Mouse (Mus musculus): Measurements from ENCODE around the gene Tex35.

Gene Tex35

DNA sequence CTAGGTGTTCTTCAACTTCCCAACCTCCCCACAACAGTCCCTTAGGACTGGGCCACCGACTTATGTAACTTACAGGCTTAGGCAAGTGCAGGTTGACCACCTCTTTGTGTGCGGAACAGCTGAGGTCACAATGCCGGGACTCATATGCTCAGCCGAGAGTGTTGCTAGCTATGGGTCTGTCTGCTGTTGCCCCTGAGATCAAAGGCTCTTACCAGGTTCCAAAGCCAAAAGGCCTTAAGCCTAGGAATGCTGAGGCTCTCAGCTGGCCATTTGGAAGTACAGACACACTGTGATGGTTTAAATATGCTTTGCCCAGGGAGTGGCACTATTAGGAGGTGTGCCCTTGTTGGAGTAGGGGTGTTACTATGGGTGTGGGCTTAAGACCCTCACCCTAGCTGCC lies at the start of gene Tex35:
Tex35 (minus strand) TSS at position 101 of the 400 bp plus-strand sequence.
- DNase-seq (ENCODE audit: low spot score in 2 of 2): no peak

GRCm38 (mm10) chr1:157153781-157154180 lies 45.3 kb upstream of the Tex35 start:
- no peak for DNase-seq (ENCODE audit: low spot score in 2 of 2)

- no peak for DNase-seq (ENCODE audit: low spot score in 2 of 2)
Measured at GRCm38 (mm10) chr1:157150107-157150506, 41.6 kb upstream of the Tex35 start.

- no peak for DNase-seq (ENCODE audit: low spot score in 2 of 2)
Measured at GRCm38 (mm10) chr1:157144621-157145020, 36.1 kb upstream of the Tex35 start.

- DNase-seq (ENCODE audit: low spot score in 2 of 2): no peak
Measured at GRCm38 (mm10) chr1:157143326-157143932, 34.9 kb upstream of the Tex35 start.

DNA sequence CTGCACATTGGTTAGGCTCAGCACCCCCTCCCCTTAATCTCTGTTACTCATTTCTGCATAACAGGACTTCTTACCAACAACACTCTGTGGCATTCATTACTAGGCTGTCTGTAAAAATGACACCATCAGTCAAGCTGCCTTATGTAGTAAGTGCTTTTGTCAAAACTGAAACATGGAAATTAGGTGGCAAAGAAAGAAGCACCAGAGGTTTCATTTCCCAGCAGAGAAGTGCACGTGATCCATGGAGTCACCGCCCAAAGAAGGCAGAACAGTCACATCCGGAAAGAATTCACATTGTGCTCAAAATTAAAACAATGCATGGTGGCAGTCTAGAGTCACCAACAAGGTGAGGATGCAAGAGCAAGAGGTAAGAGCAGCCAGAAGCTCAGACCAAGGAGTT lies 32.5 kb upstream of the Tex35 start:
- DNase-seq (ENCODE audit: low spot score in 2 of 2): no peak

DNA sequence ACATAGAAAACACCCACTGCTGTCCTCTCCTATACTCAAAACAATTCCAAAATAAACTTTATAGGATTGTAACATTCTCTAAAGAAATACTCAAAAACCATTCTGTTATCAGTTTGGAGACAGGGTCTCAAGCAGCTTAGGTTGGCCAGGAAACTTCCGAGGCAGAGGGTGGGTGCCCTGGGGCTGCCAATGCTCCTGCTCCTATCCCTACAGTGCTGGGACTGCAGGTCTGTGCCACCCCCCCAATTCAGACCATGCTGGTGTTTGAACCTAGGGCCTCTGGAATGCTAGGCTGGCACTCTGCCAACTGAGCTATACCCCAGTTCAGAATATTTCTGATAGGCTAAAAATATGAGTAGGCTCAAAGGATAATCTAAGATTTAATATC lies 29.4 kb upstream of the Tex35 start:
- no peak for DNase-seq (ENCODE audit: low spot score in 2 of 2)

- DNase-seq (ENCODE audit: low spot score in 2 of 2): no peak
Measured at GRCm38 (mm10) chr1:157137132-157137853, 28.8 kb upstream of the Tex35 start.

DNA sequence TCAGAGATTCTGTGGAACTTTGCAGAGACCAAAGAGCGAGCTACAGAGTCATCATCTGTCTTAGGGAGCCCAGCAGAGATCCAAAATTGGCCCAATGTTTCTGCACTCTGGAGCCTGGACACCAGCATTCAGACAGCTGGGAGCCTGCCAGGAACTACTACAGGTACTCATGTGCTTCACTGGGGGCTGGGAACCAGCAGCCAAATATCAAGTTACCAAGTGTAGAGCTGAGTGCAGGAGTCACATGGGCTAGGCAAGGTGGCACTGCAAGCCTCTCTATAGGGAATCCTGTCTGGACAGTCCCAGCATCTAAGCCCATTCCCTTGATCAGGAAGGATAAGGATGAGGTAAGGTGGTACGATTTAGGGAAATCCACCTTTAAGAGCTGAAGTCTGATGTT lies 19.7 kb upstream of the Tex35 start:
- DNase-seq (ENCODE audit: low spot score in 2 of 2): no peak

DNA sequence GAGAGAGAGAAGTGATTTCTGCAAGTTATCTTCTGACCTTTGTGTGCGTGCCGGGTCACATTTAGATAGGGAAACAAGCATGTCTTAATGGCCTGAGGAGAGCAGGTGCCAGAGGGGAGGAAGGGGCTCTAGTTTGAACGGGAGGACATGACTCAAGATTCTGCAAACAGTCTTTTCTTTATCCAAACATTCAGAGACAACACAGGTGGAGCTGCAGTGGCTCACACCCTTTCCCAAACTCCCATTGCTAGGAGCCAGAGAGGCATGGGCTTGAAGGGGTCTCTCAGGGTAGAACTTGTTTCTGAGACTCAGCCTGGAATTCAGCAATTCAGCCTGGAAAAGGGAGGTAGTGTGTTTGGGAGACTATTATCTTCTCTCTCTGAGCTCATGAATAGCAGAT lies 15.4 kb upstream of the Tex35 start:
- DNase-seq (ENCODE audit: low spot score in 2 of 2): no peak

- no peak for DNase-seq (ENCODE audit: low spot score in 2 of 2)
Measured at GRCm38 (mm10) chr1:157119168-157119567, 10.7 kb upstream of the Tex35 start.

GRCm38 (mm10) chr1:157117440-157117839 lies 9.0 kb upstream of the Tex35 start:
- DNase-seq (ENCODE audit: low spot score in 2 of 2): no peak

DNA sequence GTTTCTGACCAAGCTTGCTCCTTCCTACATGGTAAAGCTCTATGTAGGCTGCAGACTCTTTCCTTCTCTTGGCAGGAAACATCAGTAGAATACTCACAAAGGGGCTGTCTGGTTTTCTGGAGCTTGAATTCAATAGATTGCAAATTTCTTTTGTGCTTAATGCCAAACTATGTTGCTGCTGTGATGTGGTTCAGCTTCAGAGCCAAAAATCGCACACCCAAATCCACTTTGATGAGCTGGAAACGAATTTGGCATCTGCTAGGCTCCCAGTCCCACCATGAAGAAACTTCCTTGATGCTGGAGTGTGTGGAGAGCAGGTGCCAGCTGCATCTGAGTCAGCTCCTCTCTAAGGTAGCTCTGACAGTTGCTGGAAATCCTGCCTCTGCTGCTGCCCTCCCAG lies 6.0 kb upstream of the Tex35 start:
- DNase-seq (ENCODE audit: low spot score in 2 of 2): no peak

GRCm38 (mm10) chr1:157110287-157110835 lies 1.9 kb upstream of the Tex35 start:
- no peak for DNase-seq (ENCODE audit: low spot score in 2 of 2)

- DNase-seq (ENCODE audit: low spot score in 2 of 2): peak in 1 of 2 experiments; percentile 28
Measured at GRCm38 (mm10) chr1:157101122-157101865, 7.2 kb downstream of the Tex35 start.

- DNase-seq (ENCODE audit: low spot score in 2 of 2): no peak
Measured at GRCm38 (mm10) chr1:157095534-157095933, 12.9 kb downstream of the Tex35 start.

DNA sequence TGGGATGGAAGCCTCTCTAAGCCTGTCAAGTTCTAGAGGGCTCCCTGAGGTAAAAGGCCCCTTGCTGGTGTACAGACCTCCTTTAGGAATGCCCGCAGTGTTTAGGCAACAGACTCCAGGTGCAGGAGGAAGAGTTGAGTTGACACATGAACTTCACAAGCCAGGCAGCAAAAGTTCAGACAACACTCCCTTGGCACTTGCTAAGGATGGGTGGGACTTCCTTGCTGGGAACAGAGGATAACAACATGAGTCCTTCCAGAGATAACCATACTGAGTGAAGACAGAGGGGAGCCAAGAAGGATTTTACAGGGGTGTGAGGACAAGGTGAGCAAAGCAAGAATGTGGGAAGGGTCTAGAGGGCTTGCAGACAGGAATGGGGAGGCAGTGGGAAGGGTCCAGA lies 15.9 kb downstream of the Tex35 start:
- DNase-seq (ENCODE audit: low spot score in 2 of 2): no peak

GRCm38 (mm10) chr1:157092140-157092539 lies 16.3 kb downstream of the Tex35 start:
- DNase-seq (ENCODE audit: low spot score in 2 of 2): no peak

DNA sequence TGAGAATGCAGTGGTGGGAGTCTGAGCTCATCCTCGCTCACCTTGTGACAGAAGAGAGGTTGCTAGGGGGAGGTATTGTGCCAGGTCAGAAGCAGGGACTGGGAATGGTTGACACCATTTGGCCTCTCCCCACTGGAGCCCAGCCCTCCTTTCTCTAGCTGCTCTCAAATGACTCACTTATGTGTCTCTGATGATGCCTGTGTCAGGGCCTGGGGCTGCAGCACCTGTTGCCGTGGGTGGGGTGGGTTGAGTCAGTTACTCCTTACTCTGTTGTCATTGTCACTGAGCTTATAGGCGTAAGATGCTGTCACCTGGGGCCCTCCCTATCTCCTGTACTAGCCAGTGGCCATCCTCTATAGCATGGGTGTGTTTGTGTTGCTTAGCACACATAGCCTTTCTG lies 17.6 kb downstream of the Tex35 start:
- DNase-seq (ENCODE audit: low spot score in 2 of 2): no peak

DNA sequence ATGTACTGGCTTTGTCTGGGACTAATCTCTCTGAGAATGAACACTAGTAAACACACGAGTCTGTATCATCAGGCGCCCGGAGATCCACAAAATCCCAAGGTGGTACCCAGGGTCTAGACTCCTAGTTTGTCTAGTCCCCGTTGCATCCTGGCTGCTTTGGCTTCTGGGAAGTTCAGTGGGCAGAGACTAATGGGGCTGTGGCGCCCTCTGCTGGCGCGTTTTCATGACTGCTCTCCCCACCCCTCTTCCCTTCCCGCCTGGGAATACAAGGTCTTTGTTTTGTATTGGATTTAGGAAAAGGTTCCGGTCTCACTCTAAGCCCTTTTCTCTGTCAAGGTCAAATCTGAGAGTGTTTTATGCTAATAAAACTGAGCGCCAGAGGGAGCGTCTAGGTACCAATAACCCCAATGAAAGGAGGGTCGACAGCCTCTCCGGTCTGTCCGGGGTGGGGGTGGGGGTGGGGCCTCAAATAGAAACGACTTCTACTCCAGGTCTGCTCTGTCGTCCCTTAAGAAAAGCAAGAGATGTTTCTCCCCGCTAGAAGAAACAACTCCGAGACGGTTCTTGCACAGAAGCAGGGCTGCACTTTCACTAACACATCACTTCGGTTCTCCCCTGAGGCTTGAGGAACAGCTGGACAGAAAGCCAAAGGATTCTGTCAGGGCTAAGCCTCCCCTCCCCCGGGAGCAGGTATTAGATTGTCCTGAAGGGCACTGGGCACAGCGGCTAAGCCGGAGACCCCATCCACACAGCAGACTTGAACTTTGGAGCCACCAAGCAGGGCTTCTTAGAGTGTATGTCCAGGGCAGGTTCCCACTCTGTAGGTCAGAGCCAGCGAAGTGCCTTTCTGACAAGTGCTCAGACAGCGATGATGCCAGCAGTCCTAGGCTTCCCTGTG lies 22.1 kb downstream of the Tex35 start:
- DNase-seq (ENCODE audit: low spot score in 2 of 2): peak; percentile 53 to 71

GRCm38 (mm10) chr1:157082931-157083330 lies 25.5 kb downstream of the Tex35 start:
- no peak for DNase-seq (ENCODE audit: low spot score in 2 of 2)

DNA sequence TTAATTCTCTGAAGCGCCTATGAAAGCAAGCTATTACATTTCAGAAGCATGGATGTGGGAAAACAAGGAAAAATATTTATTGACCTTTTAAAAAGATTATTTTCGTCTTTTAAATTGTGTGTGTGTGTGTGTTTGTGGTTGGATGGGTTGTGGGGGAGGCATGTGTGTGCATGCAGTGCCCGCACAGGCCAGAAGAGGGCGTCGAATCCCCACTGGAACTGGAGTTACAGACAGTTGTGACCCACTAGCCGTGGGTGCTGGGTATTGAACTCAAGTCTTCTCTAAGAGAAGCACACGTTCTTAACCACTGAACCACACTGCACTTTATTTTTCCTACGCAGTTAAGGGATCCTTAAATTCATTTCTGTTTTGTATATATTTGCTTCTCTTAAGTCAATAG lies 26.5 kb downstream of the Tex35 start:
- no peak for DNase-seq (ENCODE audit: low spot score in 2 of 2)

Measured in urinary bladder, postnatal 4 days (tissue).